Comparison of ENCODE assay signal across 5 mouse cellular contexts in the genomic region with DNA sequence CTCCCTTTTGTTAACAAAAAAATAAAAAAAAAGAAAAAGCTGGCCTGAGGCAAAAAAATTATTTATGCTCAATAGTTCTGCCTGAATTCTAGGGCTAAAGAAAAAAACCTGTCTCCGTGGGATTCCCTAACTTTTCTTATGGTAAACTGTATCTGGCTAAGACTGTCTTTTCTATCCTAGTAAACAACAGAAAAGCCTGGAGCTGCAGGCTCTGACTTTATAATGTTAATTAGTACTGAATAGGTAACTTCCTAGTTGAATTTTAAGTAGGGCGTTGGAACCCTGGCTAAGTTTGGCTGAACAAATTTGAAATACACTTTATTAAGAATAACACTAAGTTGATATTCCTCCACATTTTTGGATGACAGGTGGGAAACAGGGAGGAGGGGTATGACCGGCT. TPM values are rescaled to one million over a fixed set of nuclear protein-coding genes. Genes with fewer than 3 reads are reported as not detected.
DNase-seq lines count a peak whose midpoint lies in the region; TF ChIP-seq lines count a peak whose summit lies in the region.
"Not testable (repeated sequence)": the region's sequence is repeated elsewhere in the genome, so short reads cannot be mapped to it uniquely, and the experiment has no call there.
"Had no signal": no experiment of that assay in that cellular context is flagged by ENCODE, and none has a peak within 500 bp of the region (broad histone marks: within the 10 kb centered on the region; RNA-seq: fewer than 3 reads in every experiment).

No protein-coding gene starts in this region.

- TF ChIP-seq CTCF in ES-Bruce4 (IDR thresholded peaks at IDR 0.05; ENCODE audit: low read depth, low read length); kidney, adult 2 months (conservative IDR thresholded peaks at IDR 0.05; ENCODE audit: insufficient read depth, insufficient read length, low read depth, low read length): not testable (repeated sequence)

- DNase-seq in R1 (ENCODE audit: low read depth, low spot score), result peak; percentile 42
- peak; percentile 54 for DNase-seq in kidney, adult 2 months
- peak; percentile 52 for DNase-seq in kidney, adult 9 months

- WGBS in kidney, adult 2 months, result 53% methylated on average over 3 of the region's 3 CpGs

- not testable (repeated sequence) for TF ChIP-seq EP300 in ES-Bruce4 (IDR thresholded peaks at IDR 0.05; ENCODE audit: insufficient read depth, low read depth, low read length)

- H3K27ac ChIP-seq in ES-Bruce4 (ENCODE audit: insufficient read depth, low read length), result peak overlapping the region; percentile 28; the same call in 1 of the 2 replicates
- H3K27ac ChIP-seq in kidney, adult 2 months (ENCODE audit: insufficient read depth, low read depth, low read length), result not testable (repeated sequence)

- H3K4me1 ChIP-seq in ES-Bruce4 (ENCODE audit: control insufficient read depth, insufficient read depth, low read length); kidney, adult 2 months (ENCODE audit: control insufficient read depth, insufficient read depth, low read length): not testable (repeated sequence)

- H3K36me3 ChIP-seq in ES-Bruce4 (ENCODE audit: control insufficient read depth, insufficient read depth, low read length, poor library complexity, severe bottlenecking); kidney, adult 2 months (ENCODE audit: control insufficient read depth, insufficient read depth, low read length): not testable (repeated sequence)

- TF ChIP-seq POLR2A in ES-Bruce4 (IDR thresholded peaks at IDR 0.05; ENCODE audit: insufficient read depth, low read length); kidney, adult 2 months (IDR thresholded peaks at IDR 0.05; ENCODE audit: low read depth, low read length): not testable (repeated sequence)

- H3K4me3 ChIP-seq in ES-Bruce4 (ENCODE audit: low read depth, low read length); kidney, adult 2 months (ENCODE audit: insufficient read depth, low read depth, low read length): not testable (repeated sequence)

- H3K9me3 ChIP-seq in ES-Bruce4 (replicated peaks; ENCODE audit: control insufficient read depth, insufficient read depth, low read length, poor library complexity, severe bottlenecking), result peaks cover 10% of the 10 kb centered on the region

- H3K9ac ChIP-seq in ES-Bruce4 (ENCODE audit: low read depth, poor library complexity, severe bottlenecking), result not testable (repeated sequence)

- H3K27me3 ChIP-seq in ES-Bruce4 (ENCODE audit: control insufficient read depth, insufficient read depth, low read length, poor library complexity, severe bottlenecking); kidney, adult 2 months (replicated peaks; ENCODE audit: control insufficient read depth, insufficient read depth, low read length): not testable (repeated sequence)

RNA-seq across cellular contexts. Expression of gene Bdh1, which starts 33.8 kb away (rescaled TPM):
- 14.4 and 15.7 TPM in 2 replicates for polyA plus RNA-seq in ES-Bruce4 (2011; ENCODE audit: insufficient read depth, insufficient read length, low read depth, missing spikeins)
- 197 and 276 TPM in 2 replicates for polyA plus RNA-seq in kidney, adult 2 months (2012; rRNA removed)
- polyA plus RNA-seq: G1E had no signal

Comparison
In these comparisons a context has a peak if more than half of its experiments do, and no peak if none do; other contexts are left out.
1. RNA of gene Bdh1, which starts 33.8 kb away (polyA plus RNA-seq): 197 to 276 TPM in kidney, adult 2 months; 14.4 to 15.7 TPM in ES-Bruce4; every median in the first group is over 10 times any median in the second.
2. Peak in every context shown above with its lines, with median percentiles within 50 percentile points of each other: DNase-seq.